Mouse (Mus musculus): ENCODE data around the gene Kif26b.

Gene Kif26b

GRCm38 (mm10) chr1:178912936-178913716, 384.2 kb downstream of the Kif26b start:
- in situ Hi-C loops (cut with MboI): no loop called here

- in situ Hi-C loops (cut with MboI): no loop called here
Measured at GRCm38 (mm10) chr1:178915056-178915455, 386.1 kb downstream of the Kif26b start.

GRCm38 (mm10) chr1:178917194-178917902, 388.4 kb downstream of the Kif26b start:
- in situ Hi-C loops (cut with MboI): no loop called here

GRCm38 (mm10) chr1:178924492-178925183, 395.7 kb downstream of the Kif26b start:
- in situ Hi-C loops (cut with MboI): no loop called here

GRCm38 (mm10) chr1:178929531-178929930, 400.6 kb downstream of the Kif26b start:
- in situ Hi-C loops (cut with MboI): no loop called here

GRCm38 (mm10) chr1:178933953-178934637, 405.2 kb downstream of the Kif26b start:
- in situ Hi-C loops (cut with MboI): no loop called here

GRCm38 (mm10) chr1:178936457-178936856, 407.5 kb downstream of the Kif26b start:
- in situ Hi-C loops (cut with MboI): no loop called here

GRCm38 (mm10) chr1:178936976-178937375, 408.1 kb downstream of the Kif26b start:
- in situ Hi-C loops (cut with MboI): no loop called here

GRCm38 (mm10) chr1:178940353-178940752, 411.4 kb downstream of the Kif26b start:
- in situ Hi-C loops (cut with MboI): no loop called here

GRCm38 (mm10) chr1:178942251-178942963, 413.5 kb downstream of the Kif26b start:
- in situ Hi-C loops (cut with MboI): no loop called here

- in situ Hi-C loops (cut with MboI): no loop called here
Measured at GRCm38 (mm10) chr1:178952910-178953309, 424.0 kb downstream of the Kif26b start.

GRCm38 (mm10) chr1:178958641-178959040, 429.7 kb downstream of the Kif26b start:
- in situ Hi-C loops (cut with MboI): no loop called here

GRCm38 (mm10) chr1:178960015-178960559, 431.2 kb downstream of the Kif26b start:
- in situ Hi-C loops (cut with MboI): no loop called here

GRCm38 (mm10) chr1:178961661-178962060, 432.7 kb downstream of the Kif26b start:
- in situ Hi-C loops (cut with MboI): no loop called here

- in situ Hi-C loops (cut with MboI): no loop called here
Measured at GRCm38 (mm10) chr1:178972055-178972454, 443.1 kb downstream of the Kif26b start.

- in situ Hi-C loops (cut with MboI): no loop called here
Measured at GRCm38 (mm10) chr1:178978617-178979245, 449.8 kb downstream of the Kif26b start.

- in situ Hi-C loops (cut with MboI): no loop called here
Measured at GRCm38 (mm10) chr1:178980185-178980584, 451.3 kb downstream of the Kif26b start.

- in situ Hi-C loops (cut with MboI): no loop called here
Measured at GRCm38 (mm10) chr1:178981641-178982040, 452.7 kb downstream of the Kif26b start.

GRCm38 (mm10) chr1:178988176-178988575, 459.3 kb downstream of the Kif26b start:
- in situ Hi-C loops (cut with MboI): no loop called here
